Mouse (Mus musculus) heart, adult 18-20 months (tissue): ENCODE results near the gene Dixdc1. TPM values are rescaled to one million over a fixed set of nuclear protein-coding genes. Genes with fewer than 3 reads are reported as not detected.

Experiments
- DNase-seq, 2 experiments: peaks; one replicate each; pipeline ENCODE4 v3.0.0; 2021 to 2022; ENCODE audit warnings: mixed read lengths in 1 of 2
- total RNA-seq, 2 experiments: library from RNA; stranded (reverse); gene quantifications; 2 replicates each; pipeline ENCODE4 v1.2.3; 2021

Dixdc1 gene
- total RNA-seq, 2 experiments from 2014 or later = 3.0 to 4.1 TPM

DNA sequence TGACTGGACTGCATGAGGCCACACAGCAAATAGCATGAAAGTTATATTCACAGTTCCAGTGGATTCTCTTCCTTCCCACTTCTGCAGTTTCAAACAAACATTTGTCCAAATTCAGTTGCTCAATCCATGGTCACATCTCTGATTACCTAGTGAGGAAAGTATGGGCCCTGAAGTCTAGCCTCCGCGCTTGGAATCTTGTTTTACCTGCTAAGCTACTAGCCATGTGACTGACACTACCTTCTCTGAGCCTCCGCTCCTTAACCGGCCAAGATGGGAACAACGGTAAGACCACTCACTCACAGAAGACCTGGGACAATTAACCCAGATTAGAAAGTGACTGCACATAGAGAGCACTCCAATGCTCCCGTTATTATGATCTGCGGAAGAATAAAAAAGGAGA lies 6.5 kb upstream of the Dixdc1 start:
- no peak for DNase-seq

DNA sequence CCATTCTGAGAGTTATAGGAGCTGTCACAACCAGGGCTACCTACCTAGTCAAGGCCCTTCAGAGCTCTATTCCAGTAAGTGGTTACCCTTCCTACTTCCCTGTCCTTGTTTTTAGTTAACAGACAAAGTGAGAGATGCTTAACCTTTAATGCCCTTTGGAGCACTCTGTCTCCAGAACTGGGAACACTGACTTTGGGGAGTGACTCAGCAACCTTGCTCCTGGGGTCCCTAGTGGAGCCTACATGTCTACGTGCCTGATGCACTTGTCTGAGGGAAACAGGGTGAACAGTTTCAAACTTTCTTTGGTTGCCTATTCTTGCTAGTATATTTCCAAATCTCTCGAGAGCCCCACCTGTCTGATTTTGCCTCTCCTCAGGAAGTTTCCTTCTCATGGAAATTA lies 3.4 kb upstream of the Dixdc1 start:
- no peak for DNase-seq

DNA sequence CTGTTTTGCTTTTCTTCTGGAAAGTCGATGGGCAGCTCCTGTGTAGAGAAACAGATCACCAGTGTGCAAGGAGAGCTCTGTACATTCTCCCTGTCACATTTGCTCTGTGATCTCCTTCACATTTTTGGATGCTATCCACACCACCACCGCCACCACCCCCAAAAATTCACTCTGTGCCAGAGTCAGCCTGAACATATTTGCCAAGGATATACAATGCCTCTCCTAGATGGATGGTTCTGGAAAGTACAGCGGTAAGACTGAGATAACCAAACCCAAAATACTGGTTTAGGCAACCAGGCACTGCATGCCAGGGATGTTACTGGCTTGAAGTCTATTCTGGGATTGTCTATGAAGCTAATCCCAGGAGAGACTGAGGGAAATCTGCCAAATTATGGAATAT lies 2.9 kb upstream of the Dixdc1 start:
- no peak for DNase-seq

DNA sequence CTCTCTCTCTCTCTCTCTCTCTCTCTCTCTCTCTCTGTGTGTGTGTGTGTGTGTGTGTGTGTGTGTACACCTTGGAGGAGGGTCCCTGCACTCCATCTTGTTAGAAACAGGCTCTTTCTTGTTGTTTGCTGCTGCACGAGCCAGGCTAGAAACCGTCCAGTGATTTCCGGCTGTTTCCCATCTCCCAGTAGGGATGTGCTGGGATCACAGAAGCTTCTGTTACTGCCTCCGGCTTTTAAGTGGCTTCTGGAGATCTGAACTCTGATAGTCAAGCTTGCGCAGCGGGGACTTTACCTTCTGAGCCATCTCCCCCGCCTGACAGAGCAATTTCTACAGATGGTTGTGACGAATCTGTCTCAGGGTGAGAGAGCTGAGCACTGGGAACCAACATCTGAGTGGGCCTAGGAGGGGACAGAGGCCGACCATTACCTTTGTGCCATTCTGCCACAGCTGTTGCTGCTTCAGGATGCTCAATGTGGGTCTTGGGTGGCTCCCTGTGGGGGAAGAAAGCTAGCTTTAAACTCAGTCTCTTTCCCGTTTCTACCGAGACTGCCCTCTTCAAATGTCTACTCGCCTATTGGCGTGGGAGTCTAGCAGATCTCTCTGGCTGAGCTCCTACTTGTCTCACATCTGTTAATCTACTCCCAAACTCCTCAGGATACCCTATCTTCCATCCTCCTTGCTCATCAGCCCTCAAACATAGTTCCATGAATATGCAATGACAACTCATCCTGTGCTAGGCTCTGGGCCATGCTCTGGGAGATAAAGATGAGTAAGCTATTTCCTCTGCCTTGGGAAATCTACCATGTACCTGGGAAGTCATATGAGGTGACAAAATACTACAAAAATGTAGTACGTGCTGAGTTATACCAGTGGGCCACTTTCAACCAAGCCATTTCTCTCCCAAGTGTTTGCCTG lies 1.8 kb upstream of the Dixdc1 start:
- no peak for DNase-seq

- DNase-seq = peak; percentile 67 to 82
Observed at GRCm38 (mm10) chr9:50734989-50735388, 4.3 kb downstream of the Dixdc1 start.

DNA sequence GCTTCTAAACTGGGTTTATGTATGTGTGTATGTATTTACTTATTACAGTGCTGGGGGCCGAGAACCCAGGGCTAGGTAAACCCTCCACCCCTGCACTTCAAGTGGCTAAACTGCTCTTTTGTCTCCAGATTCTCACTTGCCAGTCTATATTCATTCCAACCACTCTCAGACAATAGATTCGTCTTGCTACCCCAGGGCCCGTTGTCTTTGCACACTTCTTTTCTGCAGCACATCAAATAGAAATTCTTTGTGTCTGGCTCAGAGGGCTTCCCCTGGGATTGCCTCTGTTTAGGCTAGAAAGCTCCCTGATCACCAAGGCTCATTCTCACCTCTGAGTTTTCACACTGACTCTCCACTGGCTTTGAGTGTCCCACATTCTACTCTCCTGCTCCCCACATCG lies 6.8 kb downstream of the Dixdc1 start:
- DNase-seq = no peak

GRCm38 (mm10) chr9:50729600-50729999 lies 9.7 kb downstream of the Dixdc1 start:
- DNase-seq = no peak

- DNase-seq = peak; percentile 69 to 70
Observed at GRCm38 (mm10) chr9:50727925-50728651, 11.2 kb downstream of the Dixdc1 start.

DNA sequence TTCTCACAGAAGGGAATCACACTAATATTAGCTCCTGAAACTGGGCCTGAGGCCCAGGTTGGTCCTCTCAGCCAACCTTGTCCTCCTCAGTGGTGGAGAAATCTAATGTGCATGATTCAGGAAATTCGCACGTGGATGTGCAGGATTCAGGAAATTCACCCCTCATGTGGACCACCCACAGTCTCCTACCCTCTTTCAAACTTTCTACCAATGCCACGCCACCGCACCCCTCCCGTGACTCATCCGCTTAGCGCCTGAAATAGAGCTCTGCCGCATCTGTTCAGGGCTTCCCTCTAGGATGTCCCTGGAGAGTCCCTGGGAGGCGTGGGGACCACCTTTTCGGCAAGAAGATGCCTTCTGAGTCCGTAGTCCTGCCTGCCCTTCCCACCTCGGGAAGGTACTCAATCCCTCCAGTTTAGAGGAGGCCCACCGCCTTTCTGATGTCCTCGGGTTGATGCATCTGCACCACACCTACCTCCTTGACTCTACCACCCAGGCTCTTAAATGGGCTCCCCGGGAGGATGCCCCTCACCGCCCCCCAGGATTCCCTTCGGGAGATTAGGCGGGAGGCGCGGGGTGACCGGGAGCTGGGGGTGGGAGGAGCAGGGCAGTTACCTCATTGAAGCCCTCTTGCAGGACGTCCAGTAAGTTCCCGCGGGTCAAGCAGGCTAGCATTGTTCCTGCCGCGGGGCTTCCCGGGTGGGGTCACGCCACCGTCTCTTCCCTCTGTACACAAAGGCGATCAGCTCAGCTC lies 12.0 kb downstream of the Dixdc1 start:
- DNase-seq = peak; percentile 32 to 48

DNA sequence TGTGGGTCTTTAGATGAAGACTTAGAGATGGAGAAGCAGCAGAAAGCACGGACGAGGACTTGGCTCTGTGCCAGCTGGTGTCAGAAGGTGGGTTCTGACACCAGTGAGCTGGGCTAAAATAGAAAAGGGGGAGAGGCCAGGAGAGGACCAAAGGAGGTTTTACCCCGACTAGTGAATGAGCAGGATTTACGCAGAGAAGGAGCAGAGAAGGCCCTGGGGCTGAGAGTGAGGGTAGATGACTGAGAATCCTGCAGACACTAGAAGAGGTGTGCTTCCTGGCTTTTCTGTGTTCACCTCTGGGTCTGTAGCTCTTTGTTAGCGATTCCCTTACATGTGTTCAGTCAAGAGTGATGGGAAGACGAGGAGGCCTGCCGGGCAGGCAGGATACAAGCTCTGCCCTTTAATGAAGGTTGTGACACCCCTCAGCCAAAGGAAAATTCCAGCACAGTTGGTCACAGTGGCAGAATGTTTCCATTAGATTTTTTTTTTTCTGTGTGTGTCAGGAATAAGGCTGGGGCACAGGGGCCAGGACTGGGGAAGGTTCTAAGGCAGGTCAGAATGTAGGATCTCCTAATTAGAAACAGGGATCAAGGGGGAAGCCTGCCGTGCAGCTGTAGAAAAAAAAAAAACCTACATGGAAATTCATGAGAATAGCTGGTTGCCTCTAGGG lies 13.3 kb downstream of the Dixdc1 start:
- DNase-seq = peak in 1 of 2 experiments; percentile 27

- DNase-seq = no peak
Observed at GRCm38 (mm10) chr9:50724661-50725330, 14.5 kb downstream of the Dixdc1 start.

DNA sequence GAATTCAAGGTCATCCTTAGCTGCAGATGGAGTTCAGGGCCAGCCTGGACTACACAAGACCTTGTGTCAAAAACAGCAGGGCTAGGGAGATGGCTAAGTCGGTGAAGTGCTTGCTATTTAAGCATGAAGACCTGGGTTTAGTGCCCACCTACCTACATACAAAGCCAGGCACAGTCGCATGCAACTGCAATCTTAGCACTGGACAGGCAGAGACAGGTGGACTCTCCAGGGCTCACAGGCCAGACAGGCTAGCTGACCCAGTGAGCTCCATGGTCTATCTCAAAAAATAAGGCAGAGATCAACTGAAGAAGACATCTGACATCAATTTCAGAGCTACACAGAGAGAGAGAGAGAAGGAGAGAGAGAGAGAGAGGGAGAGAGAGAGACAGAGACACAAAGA lies 15.2 kb downstream of the Dixdc1 start:
- no peak for DNase-seq

GRCm38 (mm10) chr9:50723406-50723805 lies 15.9 kb downstream of the Dixdc1 start:
- DNase-seq = peak; percentile 90 to 92

GRCm38 (mm10) chr9:50722451-50722911 lies 16.8 kb downstream of the Dixdc1 start:
- peak in 1 of 2 experiments; percentile 51 for DNase-seq

- peak; percentile 43 to 60 for DNase-seq
Observed at GRCm38 (mm10) chr9:50721061-50721460, 18.3 kb downstream of the Dixdc1 start.

GRCm38 (mm10) chr9:50718878-50719277 lies 20.4 kb downstream of the Dixdc1 start:
- no peak for DNase-seq

DNA sequence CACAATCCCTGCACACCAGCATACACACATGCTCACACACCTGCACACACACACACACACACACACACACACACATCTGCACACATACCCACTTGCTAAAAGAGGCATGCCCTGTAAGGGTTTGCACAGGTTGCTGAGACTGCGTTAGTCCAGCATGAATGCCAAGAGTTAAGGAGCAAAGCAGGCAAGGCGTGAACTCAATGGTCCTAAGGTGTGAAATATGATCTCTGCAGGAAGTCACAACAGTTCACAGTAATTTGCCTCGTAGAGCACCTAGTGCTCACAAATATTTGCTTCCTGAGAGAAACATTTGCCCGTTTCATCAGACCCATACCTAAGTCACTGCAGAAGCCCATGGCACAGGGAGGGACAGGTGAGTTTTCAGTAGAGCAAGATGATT lies 25.1 kb downstream of the Dixdc1 start:
- no peak for DNase-seq

GRCm38 (mm10) chr9:50711337-50711736 lies 28.0 kb downstream of the Dixdc1 start:
- DNase-seq = no peak

- DNase-seq = peak in 1 of 2 experiments; percentile 64
Observed at GRCm38 (mm10) chr9:50709108-50709507, 30.2 kb downstream of the Dixdc1 start.

- DNase-seq = no peak
Observed at GRCm38 (mm10) chr9:50704907-50705306, 34.4 kb downstream of the Dixdc1 start.
